Mouse (Mus musculus): Measurements from ENCODE around the gene Borcs7. TPM values are rescaled to one million over a fixed set of nuclear protein-coding genes. Genes with fewer than 3 reads are reported as not detected.

Gene Borcs7
- 3.5 and 5.0 TPM in 2 replicates for polyA plus RNA-seq (2012; rRNA removed)

GRCm38 (mm10) chr19:46689460-46690372 is at the start of gene Borcs7:
Borcs7 (plus strand) TSS chr19:46689906.
- DNase-seq (ENCODE audit: low read depth, low spot score), result peak; percentile 75
- 2% methylated on average over 44 of the region's 44 CpGs for WGBS

- no peak for DNase-seq (ENCODE audit: low read depth, low spot score)
- 89% methylated on average over 8 of the region's 8 CpGs for WGBS
Measured at GRCm38 (mm10) chr19:46640780-46641179, 48.9 kb upstream of the Borcs7 start.

- DNase-seq (ENCODE audit: low read depth, low spot score), result no peak
- WGBS, result 31% methylated on average over 19 of the region's 19 CpGs
Measured at GRCm38 (mm10) chr19:46641420-46642085, 48.2 kb upstream of the Borcs7 start.

GRCm38 (mm10) chr19:46642136-46642753 is 47.5 kb upstream of the Borcs7 start:
- WGBS, result 56% methylated on average over 22 of the region's 22 CpGs
- no peak for DNase-seq (ENCODE audit: low read depth, low spot score)

DNA sequence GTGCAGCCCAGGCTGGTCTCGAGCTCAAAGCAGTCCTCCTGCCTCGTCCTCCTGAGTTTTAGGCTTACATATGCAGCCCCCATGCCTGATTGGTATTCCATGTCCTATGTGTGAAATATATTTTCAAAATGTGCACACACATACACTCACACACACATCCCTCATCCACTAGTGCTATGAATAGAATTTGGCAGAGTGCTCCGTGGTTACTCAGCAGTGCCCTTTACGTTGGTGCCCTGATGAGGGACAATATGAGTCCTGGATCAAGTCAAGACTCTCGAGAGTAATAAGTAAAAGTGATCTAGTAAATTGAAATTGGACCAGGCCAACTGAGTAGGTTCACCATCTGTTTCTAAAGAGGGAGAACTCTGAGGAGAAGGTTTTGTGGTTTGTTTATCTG is 46.5 kb upstream of the Borcs7 start:
- 74% methylated on average over 5 of the region's 5 CpGs for WGBS
- no peak for DNase-seq (ENCODE audit: low read depth, low spot score)

DNA sequence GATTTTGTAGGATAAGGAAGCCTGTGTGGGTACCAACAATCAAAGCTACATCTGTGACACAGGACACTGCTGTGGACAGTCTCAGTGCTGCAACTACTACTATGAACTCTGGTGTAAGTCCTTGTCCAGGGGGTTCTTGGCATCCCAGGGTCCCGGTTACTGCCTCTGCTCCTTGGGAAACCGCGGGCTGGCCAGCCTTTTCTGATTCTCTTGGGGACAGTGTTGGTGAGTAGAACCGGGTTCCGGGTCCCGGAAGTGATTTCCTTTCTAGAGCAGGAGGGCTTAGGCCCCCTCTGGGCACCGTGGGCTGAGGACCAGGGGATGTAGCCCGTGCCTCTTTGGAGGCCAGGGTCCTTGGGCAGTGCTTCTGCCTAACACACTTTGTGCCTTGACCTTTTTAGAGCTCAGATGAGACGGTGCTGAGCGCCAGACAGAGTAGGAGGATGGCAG is 45.3 kb upstream of the Borcs7 start:
- 74% methylated on average over 10 of the region's 10 CpGs for WGBS
- DNase-seq (ENCODE audit: low read depth, low spot score), result no peak

- 27% methylated on average over 12 of the region's 12 CpGs for WGBS
- no peak for DNase-seq (ENCODE audit: low read depth, low spot score)
Measured at GRCm38 (mm10) chr19:46644793-46645602, 44.7 kb upstream of the Borcs7 start.

DNA sequence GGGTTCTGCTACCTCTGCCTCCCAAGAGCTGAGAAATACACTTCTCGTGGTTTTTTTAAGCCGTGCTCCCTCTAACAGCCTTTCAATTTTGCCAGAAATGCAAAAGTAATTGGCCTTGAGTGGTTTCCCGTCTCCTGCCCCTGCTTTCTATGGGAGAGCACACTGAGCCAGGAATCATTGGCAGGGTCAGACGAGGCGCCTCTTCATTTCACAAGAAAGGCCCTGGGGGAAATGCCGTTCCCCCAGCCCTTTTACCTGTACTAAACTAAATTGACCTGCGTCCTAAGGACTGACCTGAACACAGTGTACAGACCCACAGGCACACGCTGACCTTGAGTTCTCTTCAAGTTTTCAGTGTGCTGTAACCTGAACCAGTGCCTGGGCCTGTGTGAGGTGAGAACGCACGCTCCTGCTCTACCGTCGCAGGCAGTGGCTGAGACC is 43.6 kb upstream of the Borcs7 start:
- no peak for DNase-seq (ENCODE audit: low read depth, low spot score)
- WGBS, result 87% methylated on average over 12 of the region's 12 CpGs

GRCm38 (mm10) chr19:46647254-46647653 is 42.5 kb upstream of the Borcs7 start:
- 67% methylated on average over 3 of the region's 3 CpGs for WGBS
- DNase-seq (ENCODE audit: low read depth, low spot score), result no peak

GRCm38 (mm10) chr19:46647850-46648249 is 41.9 kb upstream of the Borcs7 start:
- DNase-seq (ENCODE audit: low read depth, low spot score), result no peak
- WGBS, result 75% methylated on average over 8 of the region's 8 CpGs

DNA sequence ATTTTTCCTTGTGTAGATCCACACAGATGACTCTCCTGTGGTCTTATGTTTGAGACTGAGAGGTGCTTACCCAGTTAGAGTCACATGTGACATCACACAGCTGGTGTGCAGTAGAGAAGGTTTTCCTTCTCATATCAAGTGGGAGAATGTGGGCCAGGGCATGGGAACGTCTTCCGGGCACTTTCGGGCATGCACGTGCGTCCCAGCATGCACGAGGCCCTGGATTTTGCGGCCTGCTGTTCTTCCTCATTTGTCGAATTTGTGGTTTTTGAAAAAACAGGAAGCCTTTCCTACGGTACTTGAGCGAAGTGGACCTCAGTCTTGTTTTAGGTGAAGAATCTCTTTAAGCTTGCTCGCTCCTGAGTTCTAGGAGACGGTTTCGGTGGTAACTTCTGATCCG is 41.1 kb upstream of the Borcs7 start:
- DNase-seq (ENCODE audit: low read depth, low spot score), result no peak
- 88% methylated on average over 14 of the region's 14 CpGs for WGBS

DNA sequence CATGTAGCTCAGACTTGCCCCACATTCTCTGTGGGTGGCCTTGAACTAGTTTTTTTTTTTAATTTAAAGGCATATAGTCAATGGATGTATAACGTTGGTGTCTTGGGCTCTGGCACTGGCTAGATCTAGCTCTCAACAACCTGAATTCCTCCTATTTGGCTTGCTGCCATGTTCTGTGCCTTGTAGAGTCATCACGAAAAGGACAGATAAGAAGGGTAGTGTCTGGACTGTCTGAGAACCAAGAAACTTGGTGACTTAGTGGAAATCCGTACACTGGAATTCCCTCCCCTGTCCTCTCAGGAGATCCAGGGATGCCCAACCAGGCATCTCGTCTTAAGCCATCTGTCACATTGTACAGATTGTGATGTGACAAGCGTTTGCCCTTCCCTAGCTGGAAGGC is 36.5 kb upstream of the Borcs7 start:
- whole genome bisulfite sequencing, result 67% methylated on average over 5 of the region's 5 CpGs
- no peak for DNase-seq (ENCODE audit: low read depth, low spot score)

DNA sequence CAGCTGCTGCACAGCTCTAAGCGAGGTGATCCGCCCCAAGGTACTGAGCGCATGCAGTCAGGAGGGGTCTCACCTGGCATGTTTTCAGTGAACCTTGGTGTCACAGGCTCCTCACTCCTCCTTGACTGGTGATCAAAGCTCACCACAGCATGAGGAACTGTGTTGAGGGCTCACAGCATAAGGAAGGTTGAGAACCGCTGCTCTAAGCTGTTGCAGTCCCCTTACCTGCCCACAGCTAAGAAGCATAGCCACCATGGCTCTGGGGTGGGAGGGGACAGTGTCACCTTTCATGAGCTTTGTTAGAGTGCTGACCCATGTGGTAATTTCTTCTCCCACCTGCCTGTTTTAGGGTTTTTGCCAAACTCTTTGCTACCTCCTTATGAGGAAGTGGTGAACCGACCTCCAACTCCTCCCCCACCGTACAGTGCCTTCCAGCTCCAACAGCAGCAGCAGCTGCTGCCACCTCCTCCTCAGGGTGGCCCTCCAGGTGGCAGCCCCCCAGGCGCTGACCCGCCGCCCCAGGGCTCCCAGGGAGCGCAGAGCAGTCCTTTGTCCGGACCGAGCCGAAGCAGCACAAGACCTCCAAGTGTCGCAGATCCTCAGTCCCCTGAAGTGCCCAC is 36.0 kb upstream of the Borcs7 start:
- WGBS, result 86% methylated on average over 14 of the region's 14 CpGs
- DNase-seq (ENCODE audit: low read depth, low spot score), result no peak

GRCm38 (mm10) chr19:46655626-46656025 is 34.1 kb upstream of the Borcs7 start:
- 89% methylated on average over 10 of the region's 10 CpGs for WGBS
- DNase-seq (ENCODE audit: low read depth, low spot score), result no peak

DNA sequence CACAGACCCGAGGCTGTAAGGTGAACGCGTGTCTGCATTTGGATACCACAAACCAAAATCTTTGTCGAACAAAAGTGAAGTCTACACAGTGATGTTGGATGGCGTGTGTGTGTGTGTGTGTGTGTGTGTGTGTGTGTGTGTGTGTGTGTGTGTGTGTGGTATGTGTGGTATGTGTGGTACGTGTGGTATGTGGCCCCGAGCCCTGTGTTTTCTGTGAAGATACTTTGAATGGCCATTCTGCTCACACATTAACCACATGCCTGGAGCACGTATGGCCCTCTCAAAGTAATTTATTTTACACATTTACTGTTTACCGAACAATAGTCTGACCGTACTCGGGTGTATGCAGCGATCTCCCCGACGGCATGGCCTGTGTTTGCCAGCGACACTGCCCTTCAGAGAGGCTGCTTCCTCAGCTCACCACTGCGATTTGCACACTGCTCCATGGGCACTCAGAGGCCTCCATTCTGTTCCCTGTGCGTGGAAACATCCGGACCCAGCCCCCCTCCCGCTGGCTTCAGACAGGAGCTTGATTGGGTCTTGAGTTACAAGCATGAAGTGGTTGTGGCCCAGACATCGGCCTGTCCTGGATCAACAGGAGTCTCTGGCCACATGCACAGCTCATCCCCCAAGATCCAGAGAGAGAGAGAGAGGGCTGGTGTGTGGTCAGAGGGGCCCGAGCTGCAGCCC is 33.4 kb upstream of the Borcs7 start:
- 90% methylated on average over 21 of the region's 21 CpGs for WGBS
- DNase-seq (ENCODE audit: low read depth, low spot score), result no peak

DNA sequence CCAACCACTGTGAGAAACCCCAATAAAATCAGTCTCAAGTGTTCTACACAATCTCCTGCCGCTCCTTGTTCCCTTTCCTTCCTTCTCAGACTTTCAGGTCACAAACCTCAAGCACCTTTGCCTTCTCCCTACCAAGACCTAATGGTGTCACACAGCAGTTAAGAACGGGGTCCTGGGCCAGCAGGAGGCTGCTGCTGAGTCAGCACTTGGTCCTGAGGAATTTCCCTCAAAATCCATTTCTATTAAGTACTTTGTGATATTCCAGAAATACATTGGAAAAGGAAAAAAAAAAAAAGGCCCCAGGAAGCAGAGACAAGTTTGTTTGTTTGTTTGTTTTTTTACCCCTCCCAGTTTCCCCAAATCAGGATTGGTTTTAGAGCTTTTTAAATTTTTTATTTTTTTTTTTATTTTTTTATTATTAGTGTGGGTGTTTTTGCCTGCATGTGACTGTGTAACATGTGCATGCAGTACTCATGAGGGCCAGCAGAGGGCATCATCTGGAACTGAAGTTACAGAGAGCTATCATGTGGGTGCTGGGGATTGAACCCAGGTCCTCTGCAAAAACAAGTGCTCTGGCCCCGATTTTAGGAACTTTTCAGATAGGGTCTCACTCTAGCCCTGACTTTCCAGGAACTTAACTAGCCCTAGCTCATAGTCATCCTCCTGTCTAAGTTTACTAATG is 32.2 kb upstream of the Borcs7 start:
- WGBS, result 93% methylated on average over 3 of the region's 3 CpGs
- no peak for DNase-seq (ENCODE audit: low read depth, low spot score)

DNA sequence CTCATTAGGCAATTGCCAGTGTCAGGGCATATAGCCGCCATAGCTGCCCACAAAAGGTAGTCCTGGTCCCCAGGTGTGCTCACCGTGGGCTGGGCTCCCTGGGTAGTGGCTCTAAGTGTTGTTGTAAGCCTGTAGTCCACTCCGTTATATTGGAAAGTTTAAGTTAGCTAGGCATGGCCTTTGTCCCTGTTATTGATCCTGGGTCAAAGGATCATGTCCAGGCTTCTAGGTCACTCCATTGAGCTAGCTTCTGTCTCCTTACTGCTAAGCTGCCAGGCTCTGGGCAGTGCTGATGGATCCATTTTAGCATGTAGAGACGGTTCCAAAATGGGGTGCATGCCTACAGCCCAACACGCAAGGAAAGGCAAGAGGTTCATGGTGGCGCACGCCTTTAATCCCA is 31.4 kb upstream of the Borcs7 start:
- DNase-seq (ENCODE audit: low read depth, low spot score), result no peak
- WGBS, result 92% methylated on average over 7 of the region's 7 CpGs

GRCm38 (mm10) chr19:46658851-46659250 is 30.9 kb upstream of the Borcs7 start:
- peak; percentile 39 for DNase-seq (ENCODE audit: low read depth, low spot score)
- WGBS, result 29% methylated on average over 9 of the region's 9 CpGs
